Mouse (Mus musculus) lung, postnatal 36 days (tissue): Measurements from ENCODE around the gene Olfr218.
"Not testable (repeated sequence)": the region's sequence is repeated elsewhere in the genome, so short reads cannot be mapped to it uniquely, and the experiment has no call there.

Experiments
- DNase-seq: peaks from one replicate; pipeline ENCODE4 v3.0.0; 2022; ENCODE audit warnings: mixed read lengths

The Olfr218 gene

GRCm38 (mm10) chr1:173197508-173197907 is at the start of gene Olfr218:
Olfr218 (plus strand) TSS chr1:173197808.
- no peak for DNase-seq

DNA sequence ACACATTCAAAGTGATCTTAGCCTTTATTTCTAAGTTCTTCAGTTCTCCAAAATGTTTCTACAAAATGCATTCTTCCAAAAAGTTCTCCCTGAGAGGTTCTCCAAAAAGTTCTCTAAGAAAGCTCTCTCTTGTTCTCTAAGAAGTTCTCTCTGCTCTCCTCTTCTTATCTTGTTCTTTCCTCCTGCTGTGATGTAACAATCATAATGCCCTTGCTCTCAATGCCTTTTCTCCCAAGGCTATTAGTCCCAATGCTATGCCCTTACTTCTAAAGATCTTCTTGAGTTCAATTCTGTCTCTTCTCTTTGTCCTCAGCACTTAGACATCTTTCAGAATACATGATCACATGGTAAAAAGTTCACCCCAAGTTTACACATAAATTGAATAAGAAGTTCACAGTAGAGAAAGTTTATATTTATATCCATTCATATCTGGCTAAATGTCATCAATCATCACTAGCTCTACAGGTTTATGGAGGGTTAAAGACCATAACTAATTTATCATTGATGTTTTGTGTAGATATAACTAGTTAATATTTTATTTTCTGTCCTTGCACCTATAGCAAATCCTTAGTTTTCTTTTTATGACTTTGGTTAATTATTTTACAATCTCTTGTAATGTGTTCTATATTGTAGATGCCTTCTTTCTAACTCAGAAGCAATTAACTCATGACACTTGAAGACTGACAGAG is 23.3 kb upstream of the Olfr218 start:
- DNase-seq, result no peak

DNA sequence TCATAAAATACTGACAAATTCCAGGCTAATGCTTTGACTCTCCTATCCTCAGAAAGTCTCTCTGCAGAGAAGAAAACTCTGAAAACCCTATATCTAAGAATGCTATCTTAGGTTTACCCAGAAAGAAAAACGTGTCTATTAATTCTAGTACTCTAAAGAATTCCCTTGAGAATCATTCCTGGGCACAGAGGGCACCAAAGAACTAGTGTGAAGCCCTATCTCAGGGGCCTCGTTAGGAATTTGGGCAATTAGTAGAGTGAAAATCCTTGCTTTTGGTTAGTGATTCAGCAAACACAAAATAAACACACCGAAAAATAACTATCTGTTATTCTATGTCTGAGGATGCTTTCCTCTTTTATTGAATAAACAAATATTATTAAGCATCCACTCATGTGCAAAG is 7.1 kb upstream of the Olfr218 start, which contains the start of gene Olfr1406:
Olfr1406 (minus strand) TSS at position 101 of the 400 bp plus-strand sequence.
- no peak for DNase-seq

DNA sequence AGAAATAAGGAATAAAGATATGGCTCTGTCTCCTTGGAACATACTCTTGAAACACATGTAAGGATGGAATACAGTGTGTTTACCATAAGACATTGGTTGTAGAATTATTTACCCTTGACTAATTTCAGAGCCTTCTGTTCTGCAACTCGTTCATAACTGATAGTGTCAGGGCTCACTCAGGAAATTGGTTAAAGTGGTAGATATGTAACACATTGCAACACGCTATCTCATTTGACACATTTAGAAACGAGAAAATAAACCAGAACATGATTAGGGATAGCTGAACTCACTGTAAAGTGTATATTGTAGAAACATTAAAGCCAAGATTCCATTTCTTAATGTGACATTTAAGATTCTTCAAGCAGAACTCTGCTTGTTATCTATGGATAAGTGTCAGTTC is 5.5 kb upstream of the Olfr218 start:
- no peak for DNase-seq

GRCm38 (mm10) chr1:173196359-173196758 is 1.2 kb upstream of the Olfr218 start:
- no peak for DNase-seq

- no peak for DNase-seq
Measured at GRCm38 (mm10) chr1:173212092-173212491, 14.5 kb downstream of the Olfr218 start, which contains the start of gene Olfr1404. Olfr1404 (plus strand) TSS chr1:173212392.

DNA sequence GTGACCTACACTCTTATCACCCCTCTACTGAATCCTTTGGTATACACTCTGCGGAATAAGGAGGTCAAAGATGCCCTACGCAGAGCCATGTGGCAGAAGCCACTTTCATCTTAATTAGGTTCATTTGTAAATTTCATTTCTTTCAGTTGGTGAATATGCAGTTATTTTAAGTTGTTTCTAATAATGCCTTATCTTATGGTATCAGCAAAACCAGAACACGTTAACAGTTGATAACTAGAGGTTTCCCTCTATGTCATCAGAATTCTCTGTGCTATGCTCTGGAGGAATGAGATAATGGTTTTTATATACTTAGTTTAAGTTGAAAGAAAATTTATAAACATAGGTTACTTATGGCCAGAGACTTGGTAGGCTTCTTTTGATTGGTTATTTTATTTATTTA is 18.9 kb downstream of the Olfr218 start:
- no peak for DNase-seq

DNA sequence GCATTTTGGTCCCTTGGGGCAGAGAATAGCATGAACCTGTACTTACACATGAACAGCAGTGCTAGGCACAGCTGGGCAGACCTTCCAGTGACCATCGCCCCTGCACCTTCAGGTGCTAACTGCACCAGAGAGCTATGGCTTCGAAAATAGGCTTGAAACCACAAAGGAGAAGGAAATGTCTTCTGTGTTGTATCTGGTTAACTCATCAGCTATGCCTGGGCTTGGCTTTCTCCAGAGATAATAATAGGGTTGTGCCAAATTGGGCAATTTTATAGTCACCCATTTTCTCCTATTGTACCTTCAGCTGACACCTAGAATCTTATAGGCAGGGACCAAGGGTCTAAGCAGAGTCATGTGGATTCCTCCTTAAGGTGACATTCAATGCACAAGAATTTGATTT is 29.5 kb downstream of the Olfr218 start, which contains the start of gene Fcer1a:
Fcer1a (minus strand) TSS at position 134 of the 400 bp plus-strand sequence.
- no peak for DNase-seq

GRCm38 (mm10) chr1:173237004-173237403 is 39.4 kb downstream of the Olfr218 start:
- not testable (repeated sequence) for DNase-seq

DNA sequence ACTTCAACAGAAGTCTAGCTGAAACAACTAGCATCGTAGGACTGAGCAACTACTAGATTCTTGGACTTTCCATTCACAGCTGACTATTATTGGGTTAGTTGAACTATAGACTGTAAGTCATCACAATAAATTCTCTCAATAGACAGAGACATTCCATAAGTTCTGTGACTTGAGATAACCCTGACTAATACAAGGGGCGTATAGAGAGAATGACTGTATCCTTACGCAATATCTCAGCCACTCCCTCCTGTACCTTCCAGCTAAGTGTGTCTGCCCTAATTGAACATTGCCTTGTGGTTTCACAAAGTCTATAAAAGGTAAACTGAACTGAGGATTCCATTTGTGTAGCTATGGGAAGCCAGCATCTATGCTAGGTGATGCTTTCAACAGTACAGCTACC is 52.3 kb downstream of the Olfr218 start:
- no peak for DNase-seq
